Mouse (Mus musculus): ENCODE measurements at regions not wholly inside any gene's neighbourhood (a gene's known extent, or its start where the extent isn't known, plus 50 kb on each side); places are given as distances from the start of the nearest gene placed in this dataset.

- ATAC-seq (ENCODE audit: low FRiP score, low read depth), result no peak
- Histone ChIP-seq H3K9ac (replicated peaks) (no peak overlapping the region), H3K9me3 (no peaks in the 10 kb centered on the region), H3K4me2 (replicated peaks) (no peak overlapping the region), H3K27me3 (no peaks in the 10 kb centered on the region), H3K4me1 (no peaks in the 10 kb centered on the region), H3K27ac (replicated peaks) (no peak overlapping the region), H3K4me3 (no peak overlapping the region), H3K36me3 (no peaks in the 10 kb centered on the region)
- WGBS, result 81% methylated on average over 3 of the region's 3 CpGs
These were observed 926.3 kb downstream of the 4930447A16Rik start for GRCm38 (mm10) chr15:38351701-38352100.

- no peak for ATAC-seq (ENCODE audit: low FRiP score, low read depth)
These were observed 928.0 kb downstream of the 4930447A16Rik start for GRCm38 (mm10) chr15:38353371-38353770.

GRCm38 (mm10) chr15:38359053-38359452 lies 933.7 kb downstream of the 4930447A16Rik start:
- Histone ChIP-seq H3K4me3 (no peak overlapping the region), H3K9ac (replicated peaks) (no peak overlapping the region)
- ATAC-seq (ENCODE audit: low FRiP score, low read depth), result no peak

More at GRCm38 (mm10) chr15:38353371-38353770, 928.0 kb downstream of the 4930447A16Rik start:
- Histone ChIP-seq H3K4me2 (replicated peaks) (no peak overlapping the region), H3K27me3 (no peaks in the 10 kb centered on the region), H3K27ac (replicated peaks) (no peak overlapping the region), H3K9me3 (no peaks in the 10 kb centered on the region), H3K4me1 (no peaks in the 10 kb centered on the region), H3K9ac (replicated peaks) (no peak overlapping the region), H3K4me3 (no peak overlapping the region), H3K36me3 (no peaks in the 10 kb centered on the region)
- 81% methylated on average over 4 of the region's 4 CpGs for WGBS

GRCm38 (mm10) chr15:38363522-38363921 lies 938.2 kb downstream of the 4930447A16Rik start:
- H3K36me3 ChIP-seq, result no peaks in the 10 kb centered on the region
- no peak overlapping the region for H3K4me3 ChIP-seq
- ATAC-seq (ENCODE audit: low FRiP score, low read depth), result no peak
- H3K4me1 ChIP-seq, result no peaks in the 10 kb centered on the region
- H3K9ac ChIP-seq (replicated peaks), result no peak overlapping the region
- H3K4me2 ChIP-seq (replicated peaks), result no peak overlapping the region
- 0 out of 2 replicates have a peak, but pooled peaks cover 3% of the 10 kb centered on the region for H3K9me3 ChIP-seq
- H3K27ac ChIP-seq (replicated peaks), result no peak overlapping the region
- no peaks in the 10 kb centered on the region for H3K27me3 ChIP-seq
- 78% methylated on average over 5 of the region's 5 CpGs for WGBS

More at GRCm38 (mm10) chr15:38359053-38359452, 933.7 kb downstream of the 4930447A16Rik start:
- Histone ChIP-seq H3K27ac (replicated peaks) (no peak overlapping the region), H3K27me3 (no peaks in the 10 kb centered on the region), H3K4me2 (replicated peaks) (no peak overlapping the region), H3K4me1 (no peaks in the 10 kb centered on the region), H3K9me3 (0 out of 2 replicates have a peak, but pooled peaks cover 3% of the 10 kb centered on the region), H3K36me3 (no peaks in the 10 kb centered on the region)
- WGBS, result 86% methylated on average over 3 of the region's 3 CpGs

GRCm38 (mm10) chr15:38364014-38364413 lies 938.7 kb downstream of the 4930447A16Rik start:
- Histone ChIP-seq H3K4me1 (no peaks in the 10 kb centered on the region), H3K27ac (replicated peaks) (no peak overlapping the region), H3K9ac (replicated peaks) (no peak overlapping the region), H3K4me2 (replicated peaks) (no peak overlapping the region), H3K27me3 (no peaks in the 10 kb centered on the region), H3K4me3 (no peak overlapping the region), H3K36me3 (no peaks in the 10 kb centered on the region), H3K9me3 (0 out of 2 replicates have a peak, but pooled peaks cover 3% of the 10 kb centered on the region)
- 84% methylated on average over 3 of the region's 3 CpGs for WGBS
- no peak for ATAC-seq (ENCODE audit: low FRiP score, low read depth)

GRCm38 (mm10) chr15:38367643-38368042 lies 942.3 kb downstream of the 4930447A16Rik start:
- H3K36me3 ChIP-seq, result no peaks in the 10 kb centered on the region
- no peak overlapping the region for H3K27ac ChIP-seq (replicated peaks)
- no peaks in the 10 kb centered on the region for H3K27me3 ChIP-seq
- 93% methylated on average over 5 of the region's 5 CpGs for WGBS
- no peaks in the 10 kb centered on the region for H3K4me1 ChIP-seq
- H3K9ac ChIP-seq (replicated peaks), result no peak overlapping the region
- H3K4me3 ChIP-seq, result no peak overlapping the region
- no peak overlapping the region for H3K4me2 ChIP-seq (replicated peaks)
- no peak for ATAC-seq (ENCODE audit: low FRiP score, low read depth)
- H3K9me3 ChIP-seq, result no peaks in the 10 kb centered on the region

- no peak overlapping the region for H3K4me2 ChIP-seq (replicated peaks)
- H3K4me1 ChIP-seq, result no peaks in the 10 kb centered on the region
- no peaks in the 10 kb centered on the region for H3K9me3 ChIP-seq
- no peak overlapping the region for H3K9ac ChIP-seq (replicated peaks)
- H3K4me3 ChIP-seq, result no peak overlapping the region
- H3K36me3 ChIP-seq, result no peaks in the 10 kb centered on the region
- no peak for ATAC-seq (ENCODE audit: low FRiP score, low read depth)
- no peaks in the 10 kb centered on the region for H3K27me3 ChIP-seq
- 87% methylated on average over 4 of the region's 4 CpGs for WGBS
- H3K27ac ChIP-seq (replicated peaks), result no peak overlapping the region
These were observed 942.9 kb downstream of the 4930447A16Rik start for GRCm38 (mm10) chr15:38368291-38368690.

GRCm38 (mm10) chr15:38371404-38372090 lies 946.2 kb downstream of the 4930447A16Rik start:
- no peak overlapping the region for H3K4me2 ChIP-seq (replicated peaks)
- H3K4me1 ChIP-seq, result peaks cover 6% of the 10 kb centered on the region; the same call in 1 of the 2 replicates
- no peaks in the 10 kb centered on the region for H3K9me3 ChIP-seq
- no peak overlapping the region for H3K9ac ChIP-seq (replicated peaks)
- H3K27ac ChIP-seq (replicated peaks), result no peak overlapping the region
- H3K4me3 ChIP-seq, result no peak overlapping the region
- 85% methylated on average over 12 of the region's 12 CpGs for WGBS
- no peak for ATAC-seq (ENCODE audit: low FRiP score, low read depth)
- H3K36me3 ChIP-seq, result no peaks in the 10 kb centered on the region
- 0 out of 2 replicates have a peak, but pooled peaks cover under 1% of the 10 kb centered on the region for H3K27me3 ChIP-seq

GRCm38 (mm10) chr15:38373797-38374196 lies 948.4 kb downstream of the 4930447A16Rik start:
- peak overlapping the region; percentile 51 for H3K4me2 ChIP-seq (replicated peaks)
- ATAC-seq (ENCODE audit: low FRiP score, low read depth), result peak; percentile 80
- 7% methylated on average over 21 of the region's 21 CpGs for WGBS
- H3K9me3 ChIP-seq, result no peaks in the 10 kb centered on the region
- no peaks in the 10 kb centered on the region for H3K36me3 ChIP-seq
- no peak overlapping the region for H3K27ac ChIP-seq (replicated peaks)
- peak overlapping the region; percentile 30 for H3K4me3 ChIP-seq
- no peak overlapping the region; the same call in 1 of the 2 replicates for H3K9ac ChIP-seq (replicated peaks)
- 0 out of 2 replicates have a peak, but pooled peaks cover 3% of the 10 kb centered on the region for H3K27me3 ChIP-seq
- peaks cover 6% of the 10 kb centered on the region; the same call in 1 of the 2 replicates for H3K4me1 ChIP-seq

GRCm38 (mm10) chr15:38374786-38375185 lies 949.4 kb downstream of the 4930447A16Rik start:
- Histone ChIP-seq H3K9me3 (no peaks in the 10 kb centered on the region), H3K36me3 (no peaks in the 10 kb centered on the region), H3K27ac (replicated peaks) (no peak overlapping the region), H3K9ac (replicated peaks) (no peak overlapping the region), H3K27me3 (0 out of 2 replicates have a peak, but pooled peaks cover 3% of the 10 kb centered on the region), H3K4me1 (peaks cover 6% of the 10 kb centered on the region; the same call in 1 of the 2 replicates), H3K4me2 (replicated peaks) (no peak overlapping the region), H3K4me3 (no peak overlapping the region)
- WGBS, result 91% methylated on average over 6 of the region's 6 CpGs
- no peak for ATAC-seq (ENCODE audit: low FRiP score, low read depth)

GRCm38 (mm10) chr15:38378106-38378505 lies 952.8 kb downstream of the 4930447A16Rik start:
- no peak for ATAC-seq (ENCODE audit: low FRiP score, low read depth)
- H3K4me3 ChIP-seq, result no peak overlapping the region
- no peak overlapping the region for H3K27ac ChIP-seq (replicated peaks)
- H3K4me2 ChIP-seq (replicated peaks), result no peak overlapping the region
- peaks cover 6% of the 10 kb centered on the region; the same call in 1 of the 2 replicates for H3K4me1 ChIP-seq
- no peaks in the 10 kb centered on the region for H3K9me3 ChIP-seq
- H3K27me3 ChIP-seq, result 0 out of 2 replicates have a peak, but pooled peaks cover 3% of the 10 kb centered on the region
- WGBS, result 88% methylated on average over 8 of the region's 8 CpGs
- H3K36me3 ChIP-seq, result no peaks in the 10 kb centered on the region
- H3K9ac ChIP-seq (replicated peaks), result no peak overlapping the region

- no peak for ATAC-seq (ENCODE audit: low FRiP score, low read depth)
- Histone ChIP-seq H3K4me1 (peaks cover 11% of the 10 kb centered on the region), H3K36me3 (no peaks in the 10 kb centered on the region), H3K4me2 (replicated peaks) (no peak overlapping the region), H3K27ac (replicated peaks) (no peak overlapping the region), H3K9ac (replicated peaks) (no peak overlapping the region), H3K4me3 (no peak overlapping the region), H3K27me3 (no peaks in the 10 kb centered on the region), H3K9me3 (no peaks in the 10 kb centered on the region)
- WGBS, result 80% methylated on average over 7 of the region's 7 CpGs
These were observed 962.3 kb downstream of the 4930447A16Rik start for GRCm38 (mm10) chr15:38387617-38388016.

Measured in midbrain, embryonic 12.5 days (tissue).